Mouse (Mus musculus): ENCODE data around the gene Exog.

Exog gene

DNA sequence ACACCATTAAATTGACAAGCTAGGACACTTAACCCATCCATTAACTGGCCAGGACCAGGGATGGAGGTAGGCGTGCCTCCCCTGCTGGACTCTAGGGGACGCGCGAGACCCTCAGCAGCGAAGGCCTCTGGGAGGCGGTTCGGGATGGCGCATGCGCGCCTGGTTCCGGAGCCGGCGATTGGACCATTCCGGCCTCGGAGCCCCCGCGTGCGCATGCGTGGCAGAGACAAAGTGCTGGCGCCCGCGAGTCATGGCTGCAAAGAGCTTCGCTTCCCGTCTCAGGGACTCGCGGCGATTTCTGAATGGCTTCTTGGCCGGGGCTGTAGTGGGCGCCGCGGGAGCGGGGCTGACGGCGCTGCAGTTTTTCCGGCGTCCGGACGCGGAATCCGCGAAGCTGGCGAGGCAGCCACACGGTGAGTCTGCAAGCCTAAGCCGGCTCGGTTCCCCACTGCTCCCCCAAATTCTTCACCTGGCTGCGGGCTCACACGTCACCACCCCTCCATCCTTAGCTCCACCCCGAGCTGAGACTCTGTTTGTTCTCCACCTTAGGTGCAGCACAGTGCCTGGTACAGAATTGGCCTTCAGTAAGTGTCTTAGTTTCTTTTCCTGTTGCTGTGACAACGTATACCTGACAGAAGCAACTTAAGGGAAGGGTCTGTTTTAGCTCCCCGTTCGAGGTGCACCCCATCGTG is at the start of gene Exog:
Gene Exog (plus strand): TSS at position 206 of the 692 bp plus-strand sequence.
- ChIA-PET CTCF (interaction anchor here (0.5 to 2.6 kb wide), 33 partner anchors 8 to 385 kb away, joined by 3 to 12 read pairs (median 4); partner anchors contain the start of gene Acvr2b (in 2 of the 4)), POLR2A (interaction anchor here (0.6 to 2.2 kb wide), 28 partner anchors 9 to 533 kb away, joined by 3 to 12 read pairs (median 4); partner anchors contain the start of genes Acaa1a (in 1 of the 4), Acaa1b (in 1 of the 4), Acvr2b (in 1 of the 4) and Myd88 (in 1 of the 4))

GRCm38 (mm10) chr9:119401351-119401750 is 43.4 kb upstream of the Exog start:
- ChIA-PET CTCF (interaction anchor here in 3 of 4 experiments (0.5 to 2.0 kb wide), 14 partner anchors 13 to 179 kb away, joined by 3 to 7 read pairs (median 4); partner anchors contain the start of genes Exog (in 2 of the 3) and Myd88 (in 1 of the 3)), POLR2A (interaction anchor here in 3 of 4 experiments (0.5 to 3.2 kb wide), 52 partner anchors 8 to 995 kb away, joined by 3 to 32 read pairs (median 4); partner anchors contain the start of genes Myd88 (in 3 of the 3), Acaa1a (in 2 of the 3), Oxsr1 (in 2 of the 3) and Exog (in 1 of the 3))

GRCm38 (mm10) chr9:119401801-119402214 is 42.9 kb upstream of the Exog start, which contains the start of gene Acvr2b:
Gene Acvr2b (plus strand): TSS chr9:119402118.
- ChIA-PET CTCF (interaction anchor here (0.5 to 2.0 kb wide), 20 partner anchors 13 to 958 kb away, joined by 3 to 10 read pairs (median 4); partner anchors contain the start of genes Exog (in 2 of the 4), Dlec1 (in 1 of the 4) and Myd88 (in 1 of the 4)), POLR2A (interaction anchor here in 3 of 4 experiments (0.5 to 3.2 kb wide), 54 partner anchors 8 to 996 kb away, joined by 3 to 32 read pairs (median 4); partner anchors contain the start of genes Myd88 (in 3 of the 3), Acaa1a (in 2 of the 3), Oxsr1 (in 2 of the 3) and Exog (in 1 of the 3))

- CTCF ChIA-PET, result interaction anchor here (0.5 to 1.4 kb wide), 16 partner anchors 17 to 959 kb away, joined by 3 to 10 read pairs (median 4); partner anchors contain the start of genes Dlec1 (in 1 of the 4), Exog (in 1 of the 4) and Myd88 (in 1 of the 4)
- POLR2A ChIA-PET, result interaction anchor here in 3 of 4 experiments (0.5 to 3.2 kb wide), 56 partner anchors 7 to 592 kb away, joined by 3 to 32 read pairs (median 4); partner anchors contain the start of genes Myd88 (in 3 of the 3), Acaa1a (in 2 of the 3), Exog (in 2 of the 3) and Oxsr1 (in 2 of the 3)
These were observed 42.2 kb upstream of the Exog start for GRCm38 (mm10) chr9:119402253-119403235.

DNA sequence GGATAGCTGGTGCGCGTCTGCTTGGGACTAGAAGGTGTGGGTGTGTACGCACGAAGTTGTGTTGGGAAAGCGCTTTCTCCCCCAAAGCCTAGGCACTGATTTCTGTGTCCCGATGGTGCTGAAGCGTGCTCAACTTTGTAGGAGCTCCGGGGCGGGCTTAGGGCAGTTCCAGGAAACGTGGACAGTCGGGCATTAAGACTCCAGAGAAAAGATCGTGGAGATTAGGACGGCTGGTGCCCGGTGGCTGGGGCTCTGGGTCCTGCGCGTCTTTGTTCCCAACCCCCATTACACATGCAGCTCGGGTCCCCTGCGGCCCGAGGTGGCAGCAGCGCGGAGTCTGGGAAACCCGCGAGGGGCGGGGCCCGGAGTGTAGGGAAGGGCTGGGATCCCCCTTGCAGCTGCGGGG is 41.5 kb upstream of the Exog start:
- POLR2A ChIA-PET, result interaction anchor here in 3 of 4 experiments (0.5 to 3.2 kb wide), 25 partner anchors 10 to 592 kb away, joined by 3 to 32 read pairs (median 4); partner anchors contain the start of genes Acaa1a (in 2 of the 3), Myd88 (in 2 of the 3), Oxsr1 (in 2 of the 3) and Exog (in 1 of the 3)
- CTCF ChIA-PET, result interaction anchor here in 2 of 4 experiments (0.5 to 1.3 kb wide), 5 partner anchors 16 to 168 kb away, joined by 3 to 11 read pairs (median 4); no protein-coding TSS in a partner anchor

DNA sequence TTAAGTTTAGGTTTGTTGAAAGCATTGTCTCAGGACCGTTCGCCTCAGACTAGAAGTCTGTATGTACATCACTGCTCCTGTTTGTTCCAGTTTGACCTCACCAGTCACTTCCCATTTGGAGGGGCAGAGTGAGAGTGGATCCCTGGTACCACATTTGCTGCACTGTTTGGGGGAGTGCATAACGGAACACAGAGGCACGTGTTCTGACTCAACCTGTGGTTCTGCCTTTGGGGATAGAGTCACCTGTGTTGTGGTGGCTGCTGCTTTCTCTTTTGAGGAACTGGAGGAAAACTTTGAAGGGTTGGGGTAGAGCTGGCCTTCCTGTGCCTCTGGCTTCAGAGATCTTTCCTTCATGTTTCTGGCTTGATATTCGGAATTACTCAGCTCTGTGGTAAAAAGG is 40.7 kb upstream of the Exog start:
- ChIA-PET CTCF (interaction anchor here in 1 of 4 experiments (1.2 kb wide), 2 partner anchors 16 to 23 kb away, joined by 4 to 5 read pairs; no protein-coding TSS in a partner anchor), POLR2A (interaction anchor here in 2 of 4 experiments (1.0 to 2.9 kb wide), 6 partner anchors 9 to 81 kb away, joined by 3 to 26 read pairs (median 5); partner anchors contain the start of genes Acaa1a (in 1 of the 2), Myd88 (in 1 of the 2) and Oxsr1 (in 1 of the 2))

DNA sequence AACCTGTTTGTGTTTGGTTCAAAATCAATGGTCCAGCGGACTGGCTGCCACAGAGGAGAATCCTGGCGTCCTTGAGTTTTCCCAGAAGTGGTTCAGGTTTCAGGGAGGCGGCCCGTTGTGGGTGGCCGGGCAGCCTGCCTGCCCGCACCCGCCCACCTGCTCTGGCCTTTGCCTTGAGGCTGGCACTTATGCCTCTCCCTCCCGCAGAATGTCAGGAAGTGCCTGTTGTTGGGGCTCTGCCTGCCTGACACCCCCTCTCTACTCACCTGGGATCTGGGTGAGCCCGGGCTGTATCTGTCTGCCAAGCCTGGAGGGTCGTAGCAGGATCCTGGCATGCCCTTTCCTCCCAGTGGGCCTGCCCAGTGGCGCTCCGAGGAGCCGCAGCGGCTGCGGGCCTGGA is 36.9 kb upstream of the Exog start:
- CTCF ChIA-PET, result no interaction called here
- POLR2A ChIA-PET, result interaction anchor here in 2 of 4 experiments (0.9 to 1.6 kb wide), 5 partner anchors 10 to 87 kb away, joined by 4 read pairs; partner anchors contain the start of gene Myd88 (in 1 of the 2)

DNA sequence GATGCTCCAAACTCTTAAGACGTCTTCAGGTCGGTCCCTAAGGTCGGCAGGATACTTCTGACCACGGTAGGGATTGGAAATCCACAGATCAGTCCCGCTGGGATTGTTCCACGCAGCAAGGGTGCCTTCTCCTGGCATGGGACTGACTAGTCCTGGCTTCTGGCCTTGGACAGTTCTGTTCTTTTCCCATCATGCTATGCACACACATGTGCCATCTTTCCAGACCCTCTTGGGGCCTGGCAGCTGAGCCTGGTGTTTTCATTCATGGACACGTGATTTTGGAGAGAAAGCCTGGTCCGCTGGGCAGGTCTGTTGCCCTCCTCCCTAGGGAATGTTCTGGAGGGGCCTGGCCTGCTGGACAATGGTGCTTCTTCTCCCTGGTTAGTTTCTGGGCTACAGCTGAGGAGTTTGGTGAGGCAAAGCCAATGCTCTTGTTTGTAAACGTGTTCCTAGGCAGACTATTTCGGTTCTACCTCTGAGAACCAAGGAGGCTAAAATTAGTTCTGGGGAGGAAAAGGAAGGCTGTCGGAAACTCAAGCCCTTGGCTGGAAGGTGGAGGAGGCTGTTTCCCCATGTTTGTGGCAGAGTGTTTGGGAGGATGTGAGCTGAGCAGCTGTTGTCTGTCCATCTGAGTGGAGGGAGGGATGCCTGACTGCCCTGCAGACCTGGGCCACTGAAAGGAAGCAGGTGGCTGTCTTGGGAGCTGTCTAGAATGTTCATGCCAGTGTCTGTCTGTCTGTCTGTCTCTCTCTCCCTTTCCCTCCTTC is 35.7 kb upstream of the Exog start:
- ChIA-PET CTCF (no interaction called here), POLR2A (interaction anchor here in 2 of 4 experiments (0.7 to 1.0 kb wide), 2 partner anchors 9 kb away, joined by 3 to 4 read pairs; no protein-coding TSS in a partner anchor)

- CTCF ChIA-PET, result no interaction called here
- POLR2A ChIA-PET, result interaction anchor here in 2 of 4 experiments (1.0 kb wide), 2 partner anchors 8 to 9 kb away, joined by 4 to 6 read pairs; partner anchors contain the start of gene Acvr2b (in 1 of the 2)
These were observed 34.9 kb upstream of the Exog start for GRCm38 (mm10) chr9:119409864-119410263.

DNA sequence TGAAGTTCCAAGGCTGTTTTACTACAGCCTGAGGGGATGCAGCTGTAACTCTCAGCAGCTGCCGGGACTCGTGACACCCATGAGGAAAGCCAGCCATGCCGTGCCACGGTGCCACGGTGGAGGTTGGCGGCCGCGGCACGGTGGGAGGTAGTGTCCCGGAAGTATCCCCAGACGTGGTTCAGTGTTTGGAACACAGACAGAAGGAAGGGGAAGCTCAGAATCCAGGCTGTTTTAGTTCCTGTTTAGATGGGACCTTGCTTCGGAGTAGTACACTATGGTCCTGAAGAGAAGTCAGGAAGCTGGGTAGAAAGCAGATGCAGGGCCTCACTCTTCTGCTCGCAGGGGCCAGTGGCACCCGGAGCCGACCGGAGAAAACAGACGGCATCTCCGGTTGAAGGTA is 26.7 kb upstream of the Exog start:
- POLR2A ChIA-PET, result interaction anchor here in 3 of 4 experiments (0.8 to 1.6 kb wide), 10 partner anchors 9 to 27 kb away, joined by 3 to 8 read pairs (median 4); partner anchors contain the start of genes Acvr2b (in 2 of the 3) and Exog (in 1 of the 3)

DNA sequence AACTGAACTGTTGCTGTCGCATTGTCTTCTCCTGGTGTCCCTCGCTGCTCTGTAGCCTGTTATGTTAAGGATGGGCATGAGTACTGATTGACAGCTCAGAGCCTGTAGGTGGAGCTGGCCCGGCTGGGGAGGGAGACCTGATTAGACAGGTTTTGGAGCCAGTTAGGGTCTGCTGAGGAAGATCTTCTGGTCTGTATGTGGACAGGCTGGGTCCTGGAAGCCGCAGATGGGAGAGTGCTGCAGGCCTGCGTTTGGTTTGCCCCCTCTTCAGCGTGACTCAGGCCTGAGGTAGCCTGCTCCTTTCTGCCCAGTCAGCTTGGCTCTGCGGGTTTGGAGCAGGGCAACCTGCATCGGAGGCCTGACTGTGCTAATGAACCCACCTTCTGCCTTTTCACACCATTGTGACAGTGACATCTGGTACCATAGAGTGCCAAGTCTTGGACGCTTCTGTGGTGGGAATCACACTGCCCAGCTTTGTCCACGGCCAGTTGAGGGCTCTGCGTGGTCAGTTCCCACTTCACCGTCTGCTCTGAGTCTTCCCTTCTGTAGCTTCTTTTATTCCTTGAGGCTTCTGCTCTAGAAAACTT is 24.8 kb upstream of the Exog start:
- ChIA-PET POLR2A (interaction anchor here in 3 of 4 experiments (0.8 to 1.4 kb wide), 11 partner anchors 10 to 29 kb away, joined by 3 to 10 read pairs (median 4); partner anchors contain the start of genes Acvr2b (in 3 of the 3) and Exog (in 1 of the 3)), CTCF (interaction anchor here in 2 of 4 experiments (1.0 to 2.1 kb wide), 5 partner anchors 10 to 138 kb away, joined by 3 to 8 read pairs (median 5); no protein-coding TSS in a partner anchor)

More for the DNA sequence above, 26.7 kb upstream of the Exog start:
- CTCF ChIA-PET, result interaction anchor here in 2 of 4 experiments (1.0 to 1.1 kb wide), 2 partner anchors 12 to 27 kb away, joined by 3 to 4 read pairs; partner anchors contain the start of gene Exog (in 1 of the 2)

- POLR2A ChIA-PET, result interaction anchor here in 3 of 4 experiments (0.5 to 2.0 kb wide), 12 partner anchors 8 to 339 kb away, joined by 3 to 8 read pairs (median 3); partner anchors contain the start of genes Acvr2b (in 1 of the 3), Myd88 (in 1 of the 3) and Oxsr1 (in 1 of the 3)
- CTCF ChIA-PET, result interaction anchor here in 2 of 4 experiments (0.5 to 1.6 kb wide), 2 partner anchors 19 to 345 kb away, joined by 3 to 5 read pairs; partner anchors contain the start of gene Exog (in 1 of the 2)
These were observed 19.3 kb upstream of the Exog start for GRCm38 (mm10) chr9:119425217-119425975.

DNA sequence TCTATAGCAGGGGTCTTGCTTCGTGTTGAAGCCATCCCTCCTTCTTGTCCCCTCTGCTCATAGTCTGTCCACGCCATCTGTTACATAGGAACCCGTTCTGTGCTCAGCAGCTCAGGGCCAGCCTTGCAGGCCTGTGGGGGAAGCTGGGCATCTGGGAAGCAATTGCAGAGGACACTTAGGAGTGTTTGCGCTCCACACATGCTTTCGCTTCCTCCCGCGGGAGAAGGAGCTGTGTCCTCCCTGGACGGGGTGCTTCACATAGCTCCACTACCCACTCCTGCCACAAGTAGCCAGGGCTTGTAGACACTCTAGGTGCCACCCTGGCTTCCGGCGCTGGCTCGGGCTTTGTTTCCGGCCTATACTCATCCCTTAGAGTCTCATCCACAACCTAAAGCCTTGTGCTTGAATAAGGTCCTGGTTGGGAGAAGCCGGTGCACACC is 18.7 kb upstream of the Exog start:
- ChIA-PET POLR2A (interaction anchor here in 3 of 4 experiments (0.5 to 2.0 kb wide), 14 partner anchors 8 to 338 kb away, joined by 3 to 6 read pairs (median 3); partner anchors contain the start of genes Acvr2b (in 1 of the 3), Exog (in 1 of the 3), Myd88 (in 1 of the 3) and Oxsr1 (in 1 of the 3)), CTCF (interaction anchor here in 2 of 4 experiments (0.5 to 1.6 kb wide), 2 partner anchors 19 to 346 kb away, joined by 3 to 5 read pairs; partner anchors contain the start of gene Exog (in 1 of the 2))

- POLR2A ChIA-PET, result interaction anchor here in 3 of 4 experiments (1.0 to 2.0 kb wide), 10 partner anchors 7 to 106 kb away, joined by 3 to 6 read pairs (median 3); partner anchors contain the start of genes Acvr2b (in 1 of the 3), Exog (in 1 of the 3) and Oxsr1 (in 1 of the 3)
These were observed 18.3 kb upstream of the Exog start for GRCm38 (mm10) chr9:119426483-119426882.

More at GRCm38 (mm10) chr9:119426483-119426882, 18.3 kb upstream of the Exog start:
- CTCF ChIA-PET, result interaction anchor here in 1 of 4 experiments (1.0 to 1.6 kb wide), 3 partner anchors 18 to 723 kb away, joined by 3 to 5 read pairs (median 4); partner anchors contain the start of gene Exog
